Mouse (Mus musculus) limb, embryonic 12.5 days (tissue): Measurements from ENCODE around the gene Phf1. TPM values are rescaled to one million over a fixed set of nuclear protein-coding genes. Genes with fewer than 3 reads are reported as not detected.

ENCODE experiments used
- ATAC-seq: fragments of 200-750 bp; cut with Nextera tagmentation; 2 replicates; pipeline ENCODE4 v1.8.0; 2017; ENCODE audit warnings: low read depth, moderate TSS enrichment; ENCODE audit not compliant: insufficient number of reproducible peaks, insufficient read depth, low FRiP score, low TSS enrichment
- H3K27ac ChIP-seq: fragments of 300-500 bp; sonication (generic); 2 replicates; pipeline ENCODE4 v1.5.1; 2016; ENCODE audit warnings: mild to moderate bottlenecking, moderate library complexity
- H3K27me3 ChIP-seq: fragments of 300-500 bp; sonication (generic); 2 replicates; pipeline ENCODE4 v1.6.1; 2016; ENCODE audit warnings: mild to moderate bottlenecking, moderate library complexity
- H3K36me3 ChIP-seq: fragments of 300-500 bp; sonication (generic); 2 replicates; pipeline ENCODE4 v1.6.1; 2016; ENCODE audit warnings: mild to moderate bottlenecking, moderate library complexity
- H3K4me1 ChIP-seq: fragments of 300-500 bp; sonication (generic); replicated peaks from 2 replicates; pipeline ENCODE4 v1.6.1; 2016
- H3K4me2 ChIP-seq: fragments of 300-500 bp; sonication (generic); 2 replicates; pipeline ENCODE4 v1.6.1; 2016; ENCODE audit warnings: mild to moderate bottlenecking, moderate library complexity
- H3K4me3 ChIP-seq: fragments of 300-500 bp; sonication (generic); replicated peaks from 2 replicates; pipeline ENCODE4 v1.5.1; 2016; ENCODE audit warnings: mild to moderate bottlenecking
- H3K9ac ChIP-seq: fragments of 300-500 bp; sonication (generic); replicated peaks from 2 replicates; pipeline ENCODE4 v1.6.1; 2016; ENCODE audit warnings: mild to moderate bottlenecking, moderate library complexity
- H3K9me3 ChIP-seq: fragments of 300-500 bp; sonication (generic); 2 replicates; pipeline ENCODE4 v1.6.1; 2016; ENCODE audit warnings: mild to moderate bottlenecking, moderate library complexity
- WGBS: fragments of 180-500 bp; shearing (Covaris S2); methylation state at CpG from one replicate; pipeline ENCODE4 v1.1.7; 2016; 5-methylcytosine and 5-hydroxymethylcytosine counted together
- polyA plus RNA-seq: library from polyadenylated mRNA; unstranded; fragments of >200 nt; fragmentation: Nextera tagmentation; extraction: Ambion mirVana; gene quantifications from 2 replicates; pipeline ENCODE4 v1.2.1, GENCODE M21; 2016

The Phf1 gene
- polyA plus RNA-seq, 1 experiment from 2014 or later = 10.7 TPM

DNA sequence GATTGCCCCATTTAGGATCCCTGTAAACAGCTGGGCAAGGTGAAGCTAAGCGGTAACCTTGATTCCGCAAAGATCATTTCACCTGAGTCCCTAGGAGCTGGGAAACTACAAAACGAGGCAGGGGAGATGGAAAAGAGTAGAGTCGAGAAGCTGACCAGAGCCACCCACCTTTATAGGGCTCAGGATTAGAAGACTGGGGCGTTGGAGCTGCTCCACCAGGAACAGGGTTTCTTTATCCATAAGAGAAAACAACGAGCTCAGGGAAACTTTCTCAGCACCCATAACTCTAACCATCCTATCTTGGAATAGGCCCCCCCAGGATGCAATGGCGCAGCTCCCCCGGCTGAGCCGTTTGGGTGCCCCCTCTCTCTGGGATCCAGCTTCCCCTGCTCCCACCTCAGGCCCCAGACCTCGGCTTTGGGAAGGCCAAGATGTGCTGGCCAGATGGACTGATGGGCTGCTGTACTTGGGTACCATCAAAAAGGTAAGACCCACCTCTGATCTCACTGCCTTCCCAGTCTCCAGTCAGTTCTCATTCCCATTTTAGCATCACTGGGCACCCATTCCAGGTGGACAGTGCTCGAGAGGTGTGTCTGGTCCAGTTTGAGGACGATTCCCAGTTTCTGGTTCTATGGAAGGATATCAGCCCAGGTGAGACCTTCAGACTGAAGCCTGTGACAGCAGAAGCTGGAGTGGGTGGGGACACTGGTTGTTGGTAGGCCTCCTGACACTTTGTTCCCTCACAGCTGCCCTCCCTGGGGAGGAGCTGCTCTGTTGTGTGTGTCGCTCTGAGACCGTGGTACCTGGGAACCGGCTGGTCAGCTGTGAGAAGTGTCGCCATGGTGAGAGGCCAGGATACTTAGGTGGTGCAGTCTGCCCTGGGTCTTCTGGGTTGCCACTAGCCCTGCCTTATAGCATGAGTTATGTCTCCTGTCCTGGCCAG, 1.3 kb downstream of the Phf1 start:
- H3K9me3 ChIP-seq = no peaks in the 10 kb centered on the region
- H3K36me3 ChIP-seq = peaks cover 54% of the 10 kb centered on the region
- ATAC-seq = no peak
- H3K4me2 ChIP-seq = peak overlapping the region; percentile 89
- H3K9ac ChIP-seq = peak overlapping the region; percentile 76
- peak overlapping the region; percentile 78; the same call in 1 of the 2 replicates for H3K27ac ChIP-seq
- peak overlapping the region; percentile 69 for H3K4me3 ChIP-seq
- H3K4me1 ChIP-seq = peaks cover 28% of the 10 kb centered on the region
- 79% methylated on average over 16 of the region's 16 CpGs for WGBS
- H3K27me3 ChIP-seq = no peaks in the 10 kb centered on the region

DNA sequence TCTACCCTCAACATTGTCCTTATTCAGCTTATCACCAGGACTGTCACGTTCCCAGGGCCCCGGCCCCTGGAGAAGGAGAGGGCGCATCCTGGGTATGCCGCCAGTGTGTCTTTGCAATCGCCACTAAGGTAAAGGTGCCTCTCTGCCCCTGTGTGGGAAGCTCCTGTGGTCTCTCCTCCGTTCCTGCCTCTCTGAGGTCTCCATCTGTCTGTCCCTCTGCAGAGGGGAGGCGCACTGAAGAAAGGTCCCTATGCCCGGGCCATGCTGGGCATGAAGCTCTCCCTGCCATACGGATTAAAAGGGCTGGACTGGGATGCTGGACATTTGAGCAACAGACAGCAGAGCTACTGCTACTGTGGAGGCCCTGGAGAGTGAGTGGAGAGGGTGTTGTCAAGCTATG, 2.2 kb downstream of the Phf1 start:
- no peak for ATAC-seq
- Histone ChIP-seq H3K27me3 (no peaks in the 10 kb centered on the region), H3K4me2 (no peak overlapping the region), H3K36me3 (peaks cover 46% of the 10 kb centered on the region), H3K4me1 (peaks cover 30% of the 10 kb centered on the region), H3K4me3 (no peak overlapping the region), H3K9me3 (no peaks in the 10 kb centered on the region), H3K9ac (no peak overlapping the region), H3K27ac (no peak overlapping the region)
- WGBS = 90% methylated on average over 9 of the region's 9 CpGs

DNA sequence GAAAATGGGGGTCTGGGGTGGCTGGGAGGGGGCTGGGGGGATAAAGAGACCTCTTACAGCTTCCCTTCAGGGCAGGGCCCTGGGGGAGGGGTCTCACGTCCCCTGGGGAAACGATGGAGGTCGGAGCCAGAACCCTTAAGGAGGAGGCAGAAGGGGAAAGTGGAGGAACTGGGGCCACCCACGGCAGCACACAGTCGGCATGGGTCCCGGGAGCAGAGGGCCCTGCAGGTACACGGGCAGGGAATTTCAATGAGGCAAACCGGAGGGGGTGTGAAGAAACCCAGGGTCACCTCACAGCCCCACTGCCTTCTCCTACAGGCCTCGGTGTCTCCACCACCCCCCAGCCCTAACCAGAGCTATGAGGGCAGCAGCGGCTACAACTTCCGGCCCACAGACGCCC, 3.6 kb downstream of the Phf1 start:
- Histone ChIP-seq H3K27me3 (no peaks in the 10 kb centered on the region), H3K4me3 (no peak overlapping the region), H3K9me3 (no peaks in the 10 kb centered on the region), H3K4me1 (peaks cover 43% of the 10 kb centered on the region), H3K9ac (peak overlapping the region; percentile 31; the same call in 1 of the 2 replicates), H3K36me3 (peaks cover 37% of the 10 kb centered on the region), H3K4me2 (0 out of 2 replicates have a peak overlapping the region, but pooled peaks have one; percentile 8), H3K27ac (no peak overlapping the region)
- ATAC-seq = no peak
- WGBS = 80% methylated on average over 12 of the region's 12 CpGs

DNA sequence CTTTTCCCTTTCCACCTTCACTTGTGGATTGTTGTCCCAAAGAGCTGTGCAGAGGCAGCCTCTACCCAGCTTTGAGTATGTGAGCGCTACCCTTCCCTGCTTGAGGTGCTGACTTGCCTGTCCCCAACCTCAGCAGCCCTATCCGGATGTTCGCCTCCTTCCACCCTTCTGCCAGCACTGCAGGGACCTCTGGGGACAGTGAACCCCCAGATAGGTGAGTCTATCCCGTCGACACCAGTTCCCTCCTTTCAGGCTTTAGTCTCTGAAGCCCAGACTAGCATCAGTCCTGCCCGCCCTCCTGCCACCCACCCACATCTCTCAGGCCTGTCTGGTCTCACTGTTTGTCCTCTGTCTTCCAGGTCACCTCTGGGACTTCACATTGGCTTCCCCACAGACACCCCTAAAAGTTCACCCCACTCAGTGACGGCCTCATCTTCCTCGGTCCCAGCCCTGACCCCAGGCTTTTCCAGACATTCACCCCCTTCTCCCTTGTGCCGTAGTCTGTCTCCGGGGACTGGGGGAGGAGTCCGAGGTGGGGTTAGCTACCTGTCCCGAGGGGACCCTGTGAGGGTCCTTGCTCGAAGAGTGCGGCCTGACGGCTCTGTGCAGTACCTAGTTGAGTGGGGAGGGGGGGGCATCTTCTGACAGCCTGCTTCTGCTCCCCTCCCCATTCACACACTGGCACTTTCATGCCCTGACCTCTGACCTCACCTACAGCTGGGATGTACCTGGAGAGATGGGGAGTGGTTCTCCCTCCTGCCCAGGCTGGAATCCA, 4.3 kb downstream of the Phf1 start:
- Histone ChIP-seq H3K27me3 (no peaks in the 10 kb centered on the region), H3K4me2 (0 out of 2 replicates have a peak overlapping the region, but pooled peaks have one; percentile 98), H3K36me3 (peaks cover 37% of the 10 kb centered on the region), H3K9me3 (no peaks in the 10 kb centered on the region), H3K4me1 (peaks cover 50% of the 10 kb centered on the region), H3K27ac (no peak overlapping the region), H3K9ac (peak overlapping the region; percentile 31; the same call in 1 of the 2 replicates), H3K4me3 (peak overlapping the region; percentile 4; the same call in 1 of the 2 replicates)
- WGBS = 86% methylated on average over 15 of the region's 15 CpGs
- no peak for ATAC-seq

DNA sequence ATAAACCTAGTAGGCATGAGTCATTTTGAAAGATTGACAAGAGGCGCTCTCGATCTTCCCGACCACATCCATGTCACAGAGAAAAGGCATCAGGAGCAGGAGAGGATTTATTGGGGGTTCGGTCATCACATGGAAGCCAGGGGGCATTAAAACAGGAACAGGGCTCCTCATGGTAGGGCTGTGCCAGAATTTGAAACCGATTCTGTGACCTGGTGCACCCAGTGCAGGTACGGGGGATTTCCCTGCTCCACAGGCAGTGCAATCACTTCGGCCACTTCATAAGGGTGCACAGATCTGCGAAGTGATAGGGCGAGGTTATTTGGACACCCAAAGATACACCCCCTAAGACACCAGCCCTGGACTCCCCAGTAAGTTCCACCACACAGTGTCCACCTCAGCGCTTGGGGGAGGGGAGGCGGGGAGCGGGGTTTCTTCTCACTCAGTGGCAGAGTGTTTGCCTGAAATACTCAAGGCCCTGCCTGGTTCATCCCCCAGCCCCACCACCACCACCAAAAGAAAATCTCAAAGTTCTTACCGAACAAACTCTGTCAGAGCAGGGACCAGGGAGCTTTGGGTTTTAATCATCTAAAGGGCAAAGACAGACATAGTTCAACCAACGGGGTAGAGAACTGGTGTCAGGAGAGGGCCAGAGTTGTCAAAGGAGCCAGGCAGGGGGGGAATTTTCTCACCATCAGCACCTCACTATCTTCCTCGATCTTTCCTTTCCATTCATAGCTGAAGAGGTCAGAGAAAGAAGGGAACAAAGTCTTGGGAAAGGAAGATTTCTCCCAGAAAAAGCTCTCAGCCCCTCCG, 5.2 kb downstream of the Phf1 start:
- Histone ChIP-seq H3K4me3 (peak overlapping the region; percentile 69), H3K4me2 (peak overlapping the region; percentile 98), H3K9me3 (no peaks in the 10 kb centered on the region), H3K27ac (peak overlapping the region; percentile 95; the same call in 1 of the 2 replicates), H3K36me3 (peaks cover 37% of the 10 kb centered on the region), H3K27me3 (no peaks in the 10 kb centered on the region), H3K9ac (peak overlapping the region; percentile 71), H3K4me1 (peaks cover 58% of the 10 kb centered on the region)
- ATAC-seq = no peak
- 59% methylated on average over 16 of the region's 16 CpGs for WGBS

DNA sequence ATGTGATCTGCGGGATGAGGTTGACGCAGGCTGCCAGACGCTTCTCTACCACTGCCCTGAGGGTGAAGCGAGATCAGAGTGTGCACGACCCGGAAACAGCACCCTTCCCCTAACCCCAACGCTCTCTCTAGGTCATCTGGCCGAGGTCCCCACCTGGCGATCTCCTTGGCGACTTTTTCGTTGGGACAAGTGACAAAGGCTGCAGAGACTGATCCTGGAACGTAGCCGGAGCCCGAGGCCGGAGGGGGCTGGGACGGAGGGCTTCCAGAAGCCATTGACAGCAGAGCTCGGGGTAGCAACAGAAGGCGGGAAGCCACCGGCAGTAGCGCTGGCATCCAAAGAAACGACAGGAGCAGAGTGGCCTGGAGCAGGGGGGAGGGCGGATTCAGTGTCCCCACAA, 5.9 kb downstream of the Phf1 start:
- Histone ChIP-seq H3K27me3 (no peaks in the 10 kb centered on the region), H3K36me3 (peaks cover 37% of the 10 kb centered on the region), H3K9me3 (no peaks in the 10 kb centered on the region), H3K4me1 (peaks cover 53% of the 10 kb centered on the region), H3K4me3 (peak overlapping the region; percentile 69), H3K27ac (peak overlapping the region; percentile 95), H3K9ac (peak overlapping the region; percentile 71), H3K4me2 (peak overlapping the region; percentile 98)
- no peak for ATAC-seq
- 1% methylated on average over 22 of the region's 22 CpGs for WGBS

DNA sequence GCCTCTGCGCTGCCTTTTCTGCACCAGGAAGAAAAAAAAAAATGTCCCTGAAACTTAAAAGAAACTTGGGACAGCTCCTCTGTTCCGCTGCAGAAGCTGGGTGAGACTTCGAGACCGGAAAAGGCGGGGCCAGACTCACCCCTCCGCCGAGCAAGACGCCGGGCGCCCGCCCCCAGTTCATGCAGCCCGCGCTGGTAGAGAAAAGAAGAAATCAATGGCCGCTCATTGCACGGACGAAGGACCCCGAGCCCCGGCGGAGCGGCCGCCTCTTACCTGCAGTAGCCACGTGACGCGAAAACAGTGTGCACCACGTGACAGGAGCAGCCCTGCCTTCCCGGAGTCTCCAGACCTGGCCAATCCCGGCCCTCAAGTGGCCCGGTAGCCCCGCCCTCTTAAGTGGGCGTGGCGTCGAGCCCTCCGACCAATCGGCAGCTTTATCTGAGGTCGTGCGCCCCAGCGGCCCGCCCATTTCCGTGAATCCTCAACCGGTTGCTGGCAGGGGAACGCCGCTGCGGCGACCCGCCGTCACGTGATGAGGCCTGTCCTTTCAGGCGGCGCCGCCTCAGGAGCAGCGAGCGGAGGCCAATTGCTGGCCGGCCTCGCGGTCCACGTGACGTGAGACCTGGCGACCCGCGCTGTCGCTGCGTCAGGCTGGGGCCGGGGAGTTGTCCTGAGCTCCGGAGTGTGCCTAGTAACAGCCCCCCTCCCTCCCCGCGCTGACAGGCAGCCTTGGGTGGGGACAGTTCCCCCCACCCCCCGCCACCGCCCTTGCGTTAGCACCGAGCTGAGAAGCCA, 6.5 kb downstream of the Phf1 start, which contains the start of gene Cuta:
Gene Cuta (minus strand): TSS at position 392 of the 795 bp plus-strand sequence.
- Histone ChIP-seq H3K36me3 (peaks cover 35% of the 10 kb centered on the region), H3K9ac (peak within 1 kb of the TSS; percentile 75), H3K4me3 (peak within 1 kb of the TSS; percentile 69), H3K27me3 (no peaks in the 10 kb centered on the region), H3K9me3 (no peaks in the 10 kb centered on the region), H3K4me2 (peak within 1 kb of the TSS; percentile 98), H3K27ac (peak within 1 kb of the TSS; percentile 95), H3K4me1 (peaks cover 47% of the 10 kb centered on the region)
- peak; percentile 97 for ATAC-seq
- WGBS = under 1% methylated on average over 70 of the region's 70 CpGs

DNA sequence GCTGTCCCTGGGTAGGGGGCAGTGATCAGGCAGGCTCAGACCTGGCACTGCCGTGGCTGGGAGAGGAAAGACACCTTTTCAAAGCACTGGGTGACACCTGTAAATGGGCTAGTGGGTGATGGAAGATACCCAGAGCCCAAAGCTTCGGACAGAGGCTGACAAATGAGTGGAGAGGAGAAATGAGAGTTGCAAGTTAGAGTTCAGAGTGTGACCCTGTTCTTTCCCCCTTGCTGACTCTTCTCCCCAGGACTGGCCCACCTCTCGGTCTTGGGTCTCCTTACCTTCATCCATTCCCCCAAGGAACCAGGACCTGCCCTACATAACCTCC, 7.1 kb downstream of the Phf1 start:
- H3K4me2 ChIP-seq = peak overlapping the region; percentile 85
- peaks cover 34% of the 10 kb centered on the region for H3K36me3 ChIP-seq
- H3K9ac ChIP-seq = peak overlapping the region; percentile 75
- no peak for ATAC-seq
- 0% methylated on average over 3 of the region's 3 CpGs for WGBS
- no peaks in the 10 kb centered on the region for H3K9me3 ChIP-seq
- peak overlapping the region; percentile 95 for H3K27ac ChIP-seq
- H3K27me3 ChIP-seq = no peaks in the 10 kb centered on the region
- peaks cover 47% of the 10 kb centered on the region for H3K4me1 ChIP-seq
- H3K4me3 ChIP-seq = peak overlapping the region; percentile 69

DNA sequence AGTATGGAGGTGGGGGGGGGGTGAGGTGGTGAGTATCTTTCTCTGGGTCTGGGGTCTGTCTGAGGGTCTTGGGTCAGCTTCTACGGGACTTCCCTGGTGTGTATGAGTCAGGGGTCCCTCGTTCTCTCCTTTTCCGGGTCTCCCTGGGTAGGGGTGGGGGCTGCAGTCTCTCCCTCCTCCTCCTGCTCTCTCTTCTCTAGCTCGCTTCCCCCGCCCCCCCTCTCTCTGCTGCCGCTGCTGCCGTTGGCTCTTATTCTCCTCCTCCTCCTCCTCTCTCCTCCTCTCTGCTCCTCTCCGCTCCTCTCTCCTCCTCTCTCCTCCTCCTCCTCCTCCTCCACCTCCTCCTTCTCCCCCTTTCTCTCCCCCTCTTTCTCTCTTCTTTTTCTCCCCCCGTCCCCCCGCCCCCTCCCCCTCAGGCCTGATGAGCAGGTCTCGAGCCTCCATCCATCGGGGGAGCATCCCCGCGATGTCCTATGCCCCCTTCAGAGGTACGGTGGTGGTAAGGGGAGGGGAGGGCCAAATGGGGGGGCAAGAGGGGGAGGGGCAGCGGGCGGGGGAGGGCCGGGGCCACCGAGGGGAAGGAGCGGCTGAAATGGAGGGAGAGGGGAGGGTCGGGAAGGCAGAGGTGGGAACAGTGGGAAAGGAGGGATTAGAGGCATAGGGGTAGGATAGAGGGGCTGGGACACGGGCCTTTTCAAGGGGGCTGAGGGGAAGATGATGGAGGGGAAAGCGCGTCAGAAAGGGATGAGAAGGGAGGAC, 8.4 kb downstream of the Phf1 start, which contains the start of gene Syngap1:
Gene Syngap1 (plus strand): TSS at position 223 of the 759 bp plus-strand sequence.
- Histone ChIP-seq H3K4me2 (peak within 1 kb of the TSS; percentile 85), H3K36me3 (peaks cover 22% of the 10 kb centered on the region), H3K4me3 (peak within 1 kb of the TSS; percentile 69), H3K27ac (peak within 1 kb of the TSS; percentile 95), H3K4me1 (peaks cover 57% of the 10 kb centered on the region), H3K9me3 (no peaks in the 10 kb centered on the region), H3K9ac (peak within 1 kb of the TSS; percentile 80), H3K27me3 (no peaks in the 10 kb centered on the region)
- 1% methylated on average over 22 of the region's 24 CpGs for WGBS
- ATAC-seq = no peak
